Mouse (Mus musculus) lung, embryonic 15.5 days (tissue): ENCODE results near the gene Ddhd1. TPM values are rescaled to one million over a fixed set of nuclear protein-coding genes. Genes with fewer than 3 reads are reported as not detected.
A peak's percentile ranks its signal among the peaks of the same experiment; 100 is the strongest.

ENCODE experiments used
- ATAC-seq: fragments of 200-750 bp; cut with Nextera tagmentation; 2 replicates; pipeline ENCODE4 v1.8.0; 2017; ENCODE audit warnings: moderate number of reproducible peaks, borderline replicate concordance; ENCODE audit not compliant: low FRiP score, low TSS enrichment; ENCODE audit errors: extremely low read depth
- H3K27ac ChIP-seq: fragments of 300-500 bp; sonication (generic); 2 replicates; pipeline ENCODE4 v1.5.1; 2015; ENCODE audit warnings: moderate library complexity, mild to moderate bottlenecking, inconsistent platforms
- H3K27me3 ChIP-seq: fragments of 300-500 bp; sonication (generic); 2 replicates; pipeline ENCODE4 v1.6.1; 2015; ENCODE audit warnings: inconsistent platforms
- H3K36me3 ChIP-seq: fragments of 300-500 bp; sonication (generic); 2 replicates; pipeline ENCODE4 v1.6.1; 2015; ENCODE audit warnings: inconsistent platforms
- H3K4me1 ChIP-seq: fragments of 300-500 bp; sonication (generic); 2 replicates; pipeline ENCODE4 v1.6.1; 2015; ENCODE audit warnings: inconsistent platforms
- H3K4me2 ChIP-seq: fragments of 300-500 bp; sonication (generic); 2 replicates; pipeline ENCODE4 v1.6.1; 2015; ENCODE audit warnings: inconsistent platforms, mild to moderate bottlenecking, moderate library complexity
- H3K4me3 ChIP-seq: fragments of 300-500 bp; sonication (generic); 2 replicates; pipeline ENCODE4 v1.5.1; 2015; ENCODE audit warnings: mild to moderate bottlenecking, inconsistent platforms
- H3K9ac ChIP-seq: fragments of 300-500 bp; sonication (generic); 2 replicates; pipeline ENCODE4 v1.6.1; 2015; ENCODE audit warnings: inconsistent platforms
- H3K9me3 ChIP-seq: fragments of 300-500 bp; sonication (generic); 2 replicates; pipeline ENCODE4 v1.6.1; 2016; ENCODE audit warnings: inconsistent platforms
- WGBS: fragments of 180-500 bp; shearing (Covaris S2); methylation state at CpG from one replicate; pipeline ENCODE4 v1.1.7; 2015; 5-methylcytosine and 5-hydroxymethylcytosine counted together
- polyA plus RNA-seq: library from polyadenylated mRNA; unstranded; fragments of >200 nt; fragmentation: Nextera tagmentation; extraction: Ambion mirVana; gene quantifications from 2 replicates; pipeline ENCODE4 v1.2.1, GENCODE M21; 2015

Gene Ddhd1
- polyA plus RNA-seq, 1 experiment from 2014 or later, result 4.9 TPM

DNA sequence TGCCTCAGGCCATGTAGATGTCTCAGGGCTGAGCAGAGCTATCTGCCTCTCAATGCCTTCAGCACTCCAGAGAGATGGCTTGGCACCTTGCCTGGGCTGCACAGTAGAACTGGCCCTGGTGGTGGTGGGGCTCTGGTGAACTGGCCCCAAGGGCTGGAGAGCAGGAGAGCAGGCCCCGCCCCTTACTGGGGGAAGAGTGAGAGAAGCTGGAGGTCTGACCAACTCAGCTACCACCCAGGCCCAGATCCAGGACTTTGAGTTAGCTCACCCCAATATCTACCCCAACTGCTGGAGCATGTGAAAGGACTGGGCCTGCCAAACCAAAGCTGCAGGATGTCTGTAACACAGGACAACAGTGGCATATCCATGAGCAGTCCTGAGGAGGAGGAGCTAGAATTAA, 94.4 kb downstream of the Ddhd1 start:
- no peaks in the 10 kb centered on the region for H3K9me3 ChIP-seq
- peaks cover 19% of the 10 kb centered on the region for H3K4me1 ChIP-seq
- H3K4me3 ChIP-seq, result no peak overlapping the region
- ATAC-seq, result peak; percentile 87
- H3K4me2 ChIP-seq, result no peak overlapping the region
- no peak overlapping the region for H3K9ac ChIP-seq
- H3K36me3 ChIP-seq, result no peaks in the 10 kb centered on the region
- WGBS, result 71% methylated on average over 1 of the region's 1 CpGs
- H3K27me3 ChIP-seq, result no peaks in the 10 kb centered on the region
- peak overlapping the region; percentile 89 for H3K27ac ChIP-seq

DNA sequence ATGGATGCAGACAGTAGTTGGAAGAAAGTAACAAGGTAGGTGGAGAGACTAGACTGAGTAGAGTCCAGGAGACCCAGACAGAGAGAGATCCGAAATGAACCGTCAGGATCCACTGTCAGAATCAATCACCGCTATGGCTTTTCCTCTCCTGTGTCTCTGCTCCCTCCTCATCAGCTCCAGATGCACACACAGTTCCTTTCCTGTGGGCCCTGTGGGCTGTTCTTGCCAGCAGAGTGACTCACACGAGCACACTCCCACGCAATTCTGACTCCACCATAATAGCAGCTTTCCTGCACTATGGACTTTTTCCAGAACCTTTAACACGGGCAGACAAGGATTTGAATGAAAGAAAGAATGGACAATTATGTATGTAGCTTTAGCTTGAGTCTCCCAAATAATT, 96.3 kb downstream of the Ddhd1 start:
- no peak for ATAC-seq
- Histone ChIP-seq H3K4me3 (no peak overlapping the region), H3K9ac (no peak overlapping the region), H3K9me3 (no peaks in the 10 kb centered on the region), H3K27ac (no peak overlapping the region), H3K36me3 (no peaks in the 10 kb centered on the region), H3K4me2 (no peak overlapping the region), H3K27me3 (no peaks in the 10 kb centered on the region), H3K4me1 (peaks cover 19% of the 10 kb centered on the region)
- 71% methylated on average over 6 of the region's 6 CpGs for WGBS

DNA sequence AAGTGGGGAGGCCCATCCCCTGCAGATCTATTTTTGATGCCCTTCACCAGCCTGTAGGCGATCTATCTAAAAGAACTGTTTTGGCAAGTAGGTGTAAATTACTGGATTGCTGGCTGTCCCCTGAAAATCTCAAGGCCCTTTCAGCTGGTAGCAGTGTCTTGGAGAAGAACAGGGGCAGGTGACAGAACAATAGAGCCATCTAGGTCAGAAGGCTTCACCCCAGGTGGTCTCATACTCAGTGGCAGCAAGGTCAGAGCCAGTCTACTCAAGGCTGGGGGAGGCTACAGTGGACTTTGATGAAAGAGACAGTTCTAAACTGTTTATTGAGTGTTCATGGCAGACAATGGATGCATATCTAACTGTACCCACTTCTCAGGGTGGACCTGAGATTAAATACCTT, 98.9 kb downstream of the Ddhd1 start:
- Histone ChIP-seq H3K9me3 (no peaks in the 10 kb centered on the region), H3K4me3 (no peak overlapping the region), H3K4me1 (peaks cover 11% of the 10 kb centered on the region), H3K9ac (no peak overlapping the region), H3K4me2 (no peak overlapping the region), H3K27ac (no peak overlapping the region), H3K27me3 (no peaks in the 10 kb centered on the region), H3K36me3 (no peaks in the 10 kb centered on the region)
- WGBS, result 90% methylated on average over 1 of the region's 1 CpGs
- ATAC-seq, result no peak

DNA sequence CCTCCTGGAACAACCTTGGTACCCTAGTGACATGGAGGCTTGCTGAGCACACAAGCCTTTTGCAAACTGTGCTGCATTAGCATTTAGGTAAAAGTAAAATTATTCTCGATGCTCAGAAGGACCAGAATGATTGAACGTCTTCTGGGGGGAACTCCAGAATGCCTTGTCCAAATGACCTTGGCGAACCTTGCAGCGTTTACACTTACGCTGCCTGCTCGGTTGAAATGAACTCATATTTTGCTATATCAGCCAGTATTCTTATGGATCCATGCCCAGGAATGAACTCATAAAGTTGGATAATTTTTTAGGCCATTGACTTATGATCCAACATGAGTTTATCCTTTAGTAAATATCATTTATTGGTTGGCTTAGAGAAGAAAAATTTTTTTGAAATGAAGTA, 103.6 kb downstream of the Ddhd1 start:
- H3K9me3 ChIP-seq, result no peaks in the 10 kb centered on the region
- ATAC-seq, result no peak
- no peaks in the 10 kb centered on the region for H3K36me3 ChIP-seq
- H3K4me2 ChIP-seq, result no peak overlapping the region
- H3K4me1 ChIP-seq, result peaks cover 8% of the 10 kb centered on the region; the same call in 1 of the 2 replicates
- H3K4me3 ChIP-seq, result no peak overlapping the region
- H3K27ac ChIP-seq, result peak overlapping the region; percentile 50; the same call in 1 of the 2 replicates
- H3K9ac ChIP-seq, result no peak overlapping the region
- WGBS, result 53% methylated on average over 6 of the region's 6 CpGs
- H3K27me3 ChIP-seq, result no peaks in the 10 kb centered on the region

DNA sequence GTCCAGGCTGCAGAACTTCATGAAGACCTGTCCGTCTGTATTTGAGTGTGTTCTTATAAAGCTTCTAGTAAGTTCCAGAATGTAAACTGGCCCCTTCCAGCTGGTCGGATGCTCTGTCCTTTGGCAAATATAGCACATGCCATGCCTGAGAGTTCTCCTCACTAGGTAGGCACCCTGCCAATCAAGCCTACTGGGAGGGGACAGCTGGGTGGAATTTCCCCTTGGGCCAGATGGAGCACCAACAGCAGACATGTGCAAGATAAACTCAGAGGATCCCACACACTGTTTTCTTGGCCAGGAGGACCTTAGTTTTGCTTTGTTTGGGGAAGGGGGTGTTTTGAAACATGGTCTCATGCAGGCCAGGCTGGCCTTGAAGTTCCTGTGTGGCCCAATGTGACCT, 104.1 kb downstream of the Ddhd1 start:
- H3K27ac ChIP-seq, result peak overlapping the region; percentile 50; the same call in 1 of the 2 replicates

GRCm38 (mm10) chr14:45552431-45552830, 105.5 kb downstream of the Ddhd1 start:
- H3K4me2 ChIP-seq, result no peak overlapping the region
- WGBS, result 78% methylated on average over 4 of the region's 4 CpGs

More for the DNA sequence above, 104.1 kb downstream of the Ddhd1 start:
- Histone ChIP-seq H3K9ac (no peak overlapping the region), H3K9me3 (no peaks in the 10 kb centered on the region), H3K36me3 (no peaks in the 10 kb centered on the region), H3K27me3 (no peaks in the 10 kb centered on the region), H3K4me2 (no peak overlapping the region), H3K4me3 (no peak overlapping the region), H3K4me1 (peaks cover 8% of the 10 kb centered on the region; the same call in 1 of the 2 replicates)
- 30% methylated on average over 2 of the region's 2 CpGs for WGBS
- ATAC-seq, result no peak

DNA sequence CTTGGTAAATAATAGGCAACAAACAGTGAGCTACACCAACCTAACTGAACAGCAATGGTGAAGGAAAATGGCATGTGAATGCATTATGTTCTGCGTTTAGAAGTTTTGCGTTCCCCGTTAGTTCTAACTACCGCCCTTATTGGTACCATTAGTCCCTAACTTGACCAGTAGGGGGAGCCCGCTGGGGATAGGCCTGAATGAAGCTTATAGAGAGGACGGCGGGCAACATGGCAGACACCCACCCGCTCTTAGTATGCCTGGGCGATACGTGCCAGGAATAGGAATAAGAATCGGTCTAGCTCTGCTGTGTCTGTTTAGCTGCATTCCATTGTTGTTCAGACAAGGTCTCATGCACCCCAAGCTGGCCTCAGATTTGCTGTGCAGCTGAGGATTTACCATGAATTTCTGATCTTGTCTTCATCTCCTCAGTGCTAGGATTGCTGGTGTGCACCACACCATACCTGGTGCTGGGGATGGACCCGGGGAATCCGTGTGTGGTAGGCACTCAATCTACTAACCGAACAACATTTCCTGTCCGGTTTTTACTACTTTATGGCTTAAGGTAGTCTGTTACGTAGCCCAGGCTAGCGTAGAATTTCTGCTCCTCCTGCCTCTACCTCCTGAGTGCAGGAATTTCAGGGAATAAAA, 106.7 kb downstream of the Ddhd1 start:
- whole genome bisulfite sequencing, result 55% methylated on average over 17 of the region's 17 CpGs
- no peak for ATAC-seq
- peaks cover 8% of the 10 kb centered on the region; the same call in 1 of the 2 replicates for H3K4me1 ChIP-seq
- no peak overlapping the region for H3K27ac ChIP-seq
- no peaks in the 10 kb centered on the region for H3K9me3 ChIP-seq
- H3K4me3 ChIP-seq, result no peak overlapping the region
- H3K4me2 ChIP-seq, result peak overlapping the region; percentile 20; the same call in 1 of the 2 replicates
- no peaks in the 10 kb centered on the region for H3K36me3 ChIP-seq
- H3K9ac ChIP-seq, result no peak overlapping the region
- no peaks in the 10 kb centered on the region for H3K27me3 ChIP-seq

More at GRCm38 (mm10) chr14:45552431-45552830, 105.5 kb downstream of the Ddhd1 start:
- Histone ChIP-seq H3K4me3 (no peak overlapping the region), H3K27ac (no peak overlapping the region), H3K27me3 (no peaks in the 10 kb centered on the region), H3K9ac (no peak overlapping the region), H3K9me3 (no peaks in the 10 kb centered on the region), H3K4me1 (peaks cover 8% of the 10 kb centered on the region; the same call in 1 of the 2 replicates), H3K36me3 (no peaks in the 10 kb centered on the region)
- ATAC-seq, result no peak

GRCm38 (mm10) chr14:45550010-45550647, 107.8 kb downstream of the Ddhd1 start:
- Histone ChIP-seq H3K4me1 (peaks cover 8% of the 10 kb centered on the region; the same call in 1 of the 2 replicates), H3K4me3 (no peak overlapping the region), H3K4me2 (no peak overlapping the region), H3K27me3 (no peaks in the 10 kb centered on the region), H3K9me3 (no peaks in the 10 kb centered on the region), H3K9ac (no peak overlapping the region), H3K36me3 (no peaks in the 10 kb centered on the region), H3K27ac (no peak overlapping the region)
- no peak for ATAC-seq
- WGBS, result 49% methylated on average over 13 of the region's 13 CpGs

GRCm38 (mm10) chr14:45548118-45548517, 109.8 kb downstream of the Ddhd1 start:
- Histone ChIP-seq H3K4me3 (no peak overlapping the region), H3K9ac (no peak overlapping the region), H3K9me3 (no peaks in the 10 kb centered on the region), H3K36me3 (no peaks in the 10 kb centered on the region), H3K27ac (no peak overlapping the region), H3K27me3 (no peaks in the 10 kb centered on the region), H3K4me2 (no peak overlapping the region), H3K4me1 (no peaks in the 10 kb centered on the region)
- no peak for ATAC-seq
- WGBS, result 73% methylated on average over 3 of the region's 3 CpGs

GRCm38 (mm10) chr14:45544905-45545304, 113.0 kb downstream of the Ddhd1 start:
- no peak for ATAC-seq
- Histone ChIP-seq H3K36me3 (no peaks in the 10 kb centered on the region), H3K4me3 (no peak overlapping the region), H3K9ac (no peak overlapping the region), H3K27ac (no peak overlapping the region), H3K4me1 (peaks cover 7% of the 10 kb centered on the region), H3K4me2 (no peak overlapping the region), H3K9me3 (no peaks in the 10 kb centered on the region), H3K27me3 (no peaks in the 10 kb centered on the region)
- WGBS, result 79% methylated on average over 7 of the region's 7 CpGs

DNA sequence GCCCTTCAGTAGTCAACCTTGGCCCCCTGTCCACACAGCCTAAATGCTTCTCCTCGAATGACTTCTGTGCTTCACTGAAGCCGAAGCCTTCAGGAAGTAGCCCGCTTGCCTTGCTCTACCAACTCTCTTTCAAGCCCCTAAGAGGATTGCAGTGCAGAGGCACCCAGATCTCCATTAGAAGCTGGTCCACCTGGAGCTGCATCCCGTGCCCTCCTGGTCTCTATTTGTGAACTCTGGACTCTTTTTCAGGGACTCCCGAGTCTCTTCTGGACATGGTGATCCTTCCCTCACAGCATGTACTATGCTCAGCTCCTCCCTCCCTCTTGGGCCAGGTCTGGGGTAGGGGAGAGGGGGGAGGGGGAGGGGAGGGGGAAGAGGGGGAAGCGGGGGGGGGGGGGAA, 113.9 kb downstream of the Ddhd1 start:
- Histone ChIP-seq H3K36me3 (no peaks in the 10 kb centered on the region), H3K27ac (no peak overlapping the region), H3K4me3 (no peak overlapping the region), H3K27me3 (no peaks in the 10 kb centered on the region), H3K9ac (no peak overlapping the region), H3K4me1 (peaks cover 16% of the 10 kb centered on the region), H3K9me3 (no peaks in the 10 kb centered on the region), H3K4me2 (no peak overlapping the region)
- 61% methylated on average over 5 of the region's 6 CpGs for WGBS
- no peak for ATAC-seq

- Histone ChIP-seq H3K27ac (peak overlapping the region; percentile 81), H3K27me3 (no peaks in the 10 kb centered on the region), H3K36me3 (no peaks in the 10 kb centered on the region), H3K9me3 (no peaks in the 10 kb centered on the region), H3K4me3 (no peak overlapping the region), H3K9ac (no peak overlapping the region), H3K4me1 (peaks cover 16% of the 10 kb centered on the region), H3K4me2 (peak overlapping the region; percentile 29; the same call in 1 of the 2 replicates)
- ATAC-seq, result peak; percentile 76
- WGBS, result 20% methylated on average over 12 of the region's 12 CpGs
Measured at GRCm38 (mm10) chr14:45539659-45540468, 118.1 kb downstream of the Ddhd1 start.
